Mouse (Mus musculus) thymus, postnatal 14 days (tissue): ENCODE data around the gene Mrps26.
A peak's percentile ranks its signal among the peaks of the same experiment; 100 is the strongest.
"Not testable (repeated sequence)": the region's sequence is repeated elsewhere in the genome, so short reads cannot be mapped to it uniquely, and the experiment has no call there.

Experiments
- DNase-seq: peaks from one replicate; pipeline ENCODE4 v3.0.0; 2021

Gene Mrps26

GRCm38 (mm10) chr2:130576564-130576963, 13.0 kb downstream of the Mrps26 start:
- DNase-seq: not testable (repeated sequence)

- no peak for DNase-seq
These were observed 13.5 kb downstream of the Mrps26 start for GRCm38 (mm10) chr2:130577021-130577420.

- DNase-seq: peak; percentile 65
These were observed 14.1 kb downstream of the Mrps26 start for GRCm38 (mm10) chr2:130577632-130578031.

- peak; percentile 78 for DNase-seq
These were observed 14.6 kb downstream of the Mrps26 start for GRCm38 (mm10) chr2:130578148-130578547.

- no peak for DNase-seq
These were observed 16.2 kb downstream of the Mrps26 start for GRCm38 (mm10) chr2:130579791-130580190.

- DNase-seq: no peak
These were observed 17.7 kb downstream of the Mrps26 start for GRCm38 (mm10) chr2:130581201-130581600.

GRCm38 (mm10) chr2:130582552-130582951, 19.0 kb downstream of the Mrps26 start, which contains the start of gene Avp:
TSS of gene Avp (minus strand) at chr2:130582554.
- DNase-seq: no peak

GRCm38 (mm10) chr2:130583902-130584560, 20.5 kb downstream of the Mrps26 start:
- DNase-seq: no peak

GRCm38 (mm10) chr2:130586016-130586415, 22.5 kb downstream of the Mrps26 start:
- DNase-seq: no peak

GRCm38 (mm10) chr2:130588373-130588772, 24.8 kb downstream of the Mrps26 start:
- DNase-seq: no peak

GRCm38 (mm10) chr2:130589157-130589556, 25.6 kb downstream of the Mrps26 start:
- no peak for DNase-seq

- no peak for DNase-seq
These were observed 26.2 kb downstream of the Mrps26 start for GRCm38 (mm10) chr2:130589761-130590160.

- no peak for DNase-seq
These were observed 27.5 kb downstream of the Mrps26 start for GRCm38 (mm10) chr2:130591016-130591415.

GRCm38 (mm10) chr2:130595596-130595995, 32.1 kb downstream of the Mrps26 start:
- no peak for DNase-seq

GRCm38 (mm10) chr2:130597601-130598010, 34.1 kb downstream of the Mrps26 start:
- no peak for DNase-seq

- DNase-seq: no peak
These were observed 34.9 kb downstream of the Mrps26 start for GRCm38 (mm10) chr2:130598399-130598798.

- DNase-seq: no peak
These were observed 38.7 kb downstream of the Mrps26 start for GRCm38 (mm10) chr2:130602195-130602594.

- DNase-seq: peak; percentile 48
These were observed 49.5 kb downstream of the Mrps26 start for GRCm38 (mm10) chr2:130613091-130613490.
